Mouse (Mus musculus) midbrain, embryonic 14.5 days (tissue): ENCODE results near the gene Ebf3. TPM values are rescaled to one million over a fixed set of nuclear protein-coding genes. Genes with fewer than 3 reads are reported as not detected.

Experiments
- ATAC-seq: fragments of 200-750 bp; cut with Nextera tagmentation; 2 replicates; pipeline ENCODE4 v1.8.0; 2017; ENCODE audit warnings: moderate number of reproducible peaks, moderate library complexity; ENCODE audit not compliant: low FRiP score, low TSS enrichment
- DNase-seq: peaks from one replicate; pipeline ENCODE4 v3.0.0-alpha.2; 2015
- H3K27ac ChIP-seq: fragments of 300-500 bp; sonication (generic); replicated peaks from 2 replicates; pipeline ENCODE4 v1.5.1; 2014; ENCODE audit warnings: mild to moderate bottlenecking, low read depth, low read length, moderate library complexity
- H3K27me3 ChIP-seq: fragments of 300-500 bp; sonication (generic); 2 replicates; pipeline ENCODE4 v1.6.1; 2014; ENCODE audit warnings: low read length, control low read depth, mixed read lengths; ENCODE audit not compliant: control insufficient read depth, insufficient read depth
- H3K36me3 ChIP-seq: fragments of 300-500 bp; sonication (generic); 2 replicates; pipeline ENCODE4 v1.6.1; 2014; ENCODE audit warnings: low read length, control low read depth; ENCODE audit not compliant: control insufficient read depth, insufficient read depth
- H3K4me1 ChIP-seq: fragments of 300-500 bp; sonication (generic); 2 replicates; pipeline ENCODE4 v1.6.1; 2014; ENCODE audit warnings: mild to moderate bottlenecking, antibody characterized with exemption, low read length, control low read depth; ENCODE audit not compliant: control insufficient read depth, insufficient read depth
- H3K4me2 ChIP-seq: fragments of 300-500 bp; sonication (generic); 2 replicates; pipeline ENCODE4 v1.6.1; 2014; ENCODE audit warnings: mild to moderate bottlenecking, low read length, moderate library complexity
- H3K4me3 ChIP-seq: fragments of 300-500 bp; sonication (generic); replicated peaks from 2 replicates; pipeline ENCODE4 v1.5.1; 2014; ENCODE audit warnings: low read depth, low read length
- H3K9ac ChIP-seq: fragments of 300-500 bp; sonication (generic); replicated peaks from 2 replicates; pipeline ENCODE4 v1.6.1; 2014; ENCODE audit warnings: mild to moderate bottlenecking, low read length, moderate library complexity
- H3K9me3 ChIP-seq: fragments of 300-500 bp; sonication (generic); 2 replicates; pipeline ENCODE4 v1.6.1; 2016; ENCODE audit warnings: low read length, control low read depth, mixed read lengths; ENCODE audit not compliant: control insufficient read depth
- WGBS: fragments of 180-500 bp; shearing (Covaris S2); extraction: QIAGEN DNeasy Blood & Tissue Kit; methylation state at CpG from one replicate; pipeline ENCODE4 v1.1.7; 2014; 5-methylcytosine and 5-hydroxymethylcytosine counted together
- polyA plus RNA-seq: library from polyadenylated mRNA; unstranded; fragments of >200 nt; fragmentation: Nextera tagmentation; extraction: Ambion mirVana; gene quantifications from 2 replicates; pipeline ENCODE4 v1.2.1, GENCODE M21; 2014

Ebf3 gene
- polyA plus RNA-seq, 1 experiment from 2014 or later: 34.0 TPM

DNA sequence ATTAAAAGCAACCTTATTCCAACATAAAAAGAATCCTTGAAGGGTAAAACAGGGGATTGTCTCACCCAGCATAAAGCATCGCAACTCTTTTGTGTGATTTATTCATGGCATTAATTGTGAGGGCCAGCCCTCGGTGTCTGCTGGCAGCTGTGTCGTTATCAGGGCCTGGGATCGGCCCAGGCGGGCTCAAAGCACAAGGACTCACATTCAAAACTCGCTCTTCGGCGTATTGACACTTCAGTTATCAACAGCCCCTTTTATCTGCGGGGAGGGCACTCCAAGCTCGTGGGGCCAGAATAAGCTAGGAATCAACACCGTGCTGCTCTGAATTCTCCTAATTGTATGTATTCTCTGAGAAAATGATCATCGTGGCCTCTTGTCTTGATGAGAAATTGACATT is 122.4 kb downstream of the Ebf3 start:
- ATAC-seq: no peak; the same call in 1 of the 2 replicates
- Histone ChIP-seq H3K27ac (no peak overlapping the region; the same call in 1 of the 2 replicates), H3K9me3 (no peaks in the 10 kb centered on the region), H3K4me1 (no peaks in the 10 kb centered on the region), H3K27me3 (no peaks in the 10 kb centered on the region), H3K4me2 (no peak overlapping the region), H3K36me3 (peaks cover 23% of the 10 kb centered on the region), H3K4me3 (no peak overlapping the region), H3K9ac (no peak overlapping the region)
- WGBS: 48% methylated on average over 12 of the region's 12 CpGs
- DNase-seq: peak; percentile 41

DNA sequence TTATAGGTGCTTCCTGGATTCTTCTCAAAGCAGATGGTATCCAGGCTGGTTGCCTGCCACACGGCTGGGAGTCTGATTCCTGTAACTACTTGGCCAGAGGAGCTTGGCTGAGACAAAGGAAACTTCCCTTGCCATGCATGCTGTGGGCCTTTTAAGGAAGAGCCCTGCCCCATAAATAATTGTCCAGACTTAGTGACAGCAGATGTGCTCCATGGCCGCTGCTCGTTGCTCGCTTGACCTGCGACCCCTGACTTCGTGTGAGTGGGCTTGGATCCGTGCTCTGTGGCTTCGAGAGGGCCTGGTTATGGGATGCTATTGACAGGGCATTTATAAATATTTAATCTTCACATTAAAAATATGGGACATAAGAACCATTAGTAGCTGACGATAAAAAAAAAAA is 142.0 kb downstream of the Ebf3 start:
- WGBS: 49% methylated on average over 9 of the region's 9 CpGs
- no peak for DNase-seq
- Histone ChIP-seq H3K27ac (no peak overlapping the region), H3K4me3 (no peak overlapping the region), H3K4me2 (no peak overlapping the region), H3K4me1 (no peaks in the 10 kb centered on the region), H3K27me3 (no peaks in the 10 kb centered on the region), H3K36me3 (no peaks in the 10 kb centered on the region), H3K9me3 (0 out of 2 replicates have a peak, but pooled peaks cover 3% of the 10 kb centered on the region), H3K9ac (no peak overlapping the region)
- no peak for ATAC-seq

DNA sequence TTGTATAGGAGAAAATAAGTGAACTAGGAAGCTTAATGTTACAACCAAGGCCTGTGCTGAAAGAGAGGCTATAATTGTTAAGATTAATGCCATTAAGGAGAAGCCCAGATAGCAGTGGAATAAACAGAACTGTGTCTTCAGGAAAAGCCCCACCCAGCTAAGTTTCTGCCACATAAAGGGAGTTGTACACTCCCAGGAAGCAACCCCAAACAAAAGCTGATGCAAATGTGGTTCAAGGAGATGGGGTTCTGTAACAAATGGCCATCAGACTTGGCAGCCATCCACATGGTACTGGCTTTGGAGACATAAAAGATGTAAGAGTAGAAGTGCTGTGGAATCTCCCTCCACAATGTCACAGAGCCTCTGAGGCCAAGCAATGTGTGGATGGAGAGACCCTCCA is 155.2 kb downstream of the Ebf3 start:
- DNase-seq: no peak
- Histone ChIP-seq H3K4me1 (no peaks in the 10 kb centered on the region), H3K36me3 (no peaks in the 10 kb centered on the region), H3K27me3 (no peaks in the 10 kb centered on the region), H3K4me2 (no peak overlapping the region), H3K4me3 (no peak overlapping the region), H3K9ac (no peak overlapping the region), H3K9me3 (no peaks in the 10 kb centered on the region), H3K27ac (no peak overlapping the region)
- ATAC-seq: no peak

- peaks cover 1% of the 10 kb centered on the region for H3K4me1 ChIP-seq
These were observed 159.6 kb downstream of the Ebf3 start for GRCm38 (mm10) chr7:137154623-137155022.

GRCm38 (mm10) chr7:137151854-137152253 is 162.4 kb downstream of the Ebf3 start:
- no peaks in the 10 kb centered on the region for H3K9me3 ChIP-seq
- no peak overlapping the region for H3K4me3 ChIP-seq
- H3K4me2 ChIP-seq: no peak overlapping the region
- 74% methylated on average over 2 of the region's 2 CpGs for WGBS
- no peak overlapping the region for H3K27ac ChIP-seq
- peaks cover 17% of the 10 kb centered on the region for H3K4me1 ChIP-seq
- ATAC-seq (no peak), DNase-seq (no peak)
- no peak overlapping the region for H3K9ac ChIP-seq
- H3K36me3 ChIP-seq: no peaks in the 10 kb centered on the region
- H3K27me3 ChIP-seq: no peaks in the 10 kb centered on the region

More at GRCm38 (mm10) chr7:137154623-137155022, 159.6 kb downstream of the Ebf3 start:
- Histone ChIP-seq H3K27me3 (no peaks in the 10 kb centered on the region), H3K4me3 (no peak overlapping the region), H3K9ac (no peak overlapping the region), H3K27ac (no peak overlapping the region), H3K4me2 (no peak overlapping the region), H3K36me3 (no peaks in the 10 kb centered on the region), H3K9me3 (no peaks in the 10 kb centered on the region)
- ATAC-seq: no peak
- no peak for DNase-seq
- 76% methylated on average over 2 of the region's 2 CpGs for WGBS

DNA sequence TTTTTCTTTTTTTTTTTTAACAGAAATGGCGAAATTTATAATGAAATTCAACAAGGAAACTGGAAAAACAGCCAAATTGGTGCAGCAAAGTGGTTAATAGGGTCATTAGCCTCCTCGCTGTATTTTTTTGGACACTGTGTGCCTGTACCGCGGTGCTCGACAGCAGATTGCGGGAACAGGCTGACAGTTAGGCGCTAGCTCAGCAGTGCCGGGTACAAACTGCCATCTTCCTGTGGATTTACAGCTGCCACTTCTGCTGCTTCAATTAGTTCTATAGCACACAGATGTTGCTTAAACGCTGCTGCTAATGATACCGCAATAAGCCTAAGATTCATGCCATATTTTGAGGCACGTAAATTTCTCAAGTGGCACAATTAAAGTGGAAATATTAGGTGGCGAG is 167.1 kb downstream of the Ebf3 start:
- H3K27me3 ChIP-seq: no peaks in the 10 kb centered on the region
- peaks cover 17% of the 10 kb centered on the region for H3K4me1 ChIP-seq
- H3K36me3 ChIP-seq: no peaks in the 10 kb centered on the region
- H3K9ac ChIP-seq: no peak overlapping the region
- DNase-seq: peak; percentile 40
- H3K4me3 ChIP-seq: no peak overlapping the region
- no peak for ATAC-seq
- no peak overlapping the region for H3K4me2 ChIP-seq
- H3K27ac ChIP-seq: no peak overlapping the region
- no peaks in the 10 kb centered on the region for H3K9me3 ChIP-seq
- WGBS: 78% methylated on average over 12 of the region's 12 CpGs

Other genes with a start within 250 kb of the Ebf3 start
- 11.1 and 11.5 TPM in 2 replicates for gene 9430038I01Rik, start 96.3 kb upstream of the Ebf3 start, polyA plus RNA-seq
- 263 and 302 TPM in 2 replicates for gene Glrx3, start 123.2 kb upstream of the Ebf3 start, polyA plus RNA-seq